9 mouse cellular contexts compared by ENCODE assay signal in the genomic region with DNA sequence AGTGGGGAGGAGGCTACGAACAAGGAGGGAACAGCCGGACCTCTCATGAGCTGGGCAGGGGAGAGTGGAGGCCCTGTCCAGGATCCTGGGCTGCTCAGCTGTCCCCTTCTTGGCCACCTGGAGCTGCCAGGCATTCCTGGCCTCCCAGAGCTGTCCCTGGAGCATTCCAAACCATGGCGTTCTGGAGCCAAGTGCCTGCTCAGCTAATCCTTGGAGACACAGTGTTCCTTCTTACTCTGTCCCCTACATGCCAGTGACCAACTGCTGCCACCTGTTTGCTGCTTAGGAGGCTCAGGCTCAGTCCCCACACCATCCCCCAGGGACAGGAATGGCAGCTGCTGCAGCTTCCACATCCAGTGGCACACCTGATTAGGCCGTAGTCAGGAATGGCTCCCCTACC. TPM values are rescaled to one million over a fixed set of nuclear protein-coding genes. Genes with fewer than 3 reads are reported as not detected.
DNase-seq lines count a peak whose midpoint lies in the region; ATAC-seq and TF ChIP-seq lines count a peak whose summit lies in the region.
"Had no signal": no experiment of that assay in that cellular context is flagged by ENCODE, and none has a peak within 500 bp of the region (broad histone marks: within the 10 kb centered on the region; RNA-seq: fewer than 3 reads in every experiment).

No protein-coding gene starts in this region.

- no peaks in the 10 kb centered on the region for H3K79me2 ChIP-seq in C2C12 (ENCODE audit: control insufficient read depth, insufficient read depth)

- WGBS in forebrain, embryonic 15.5 days, result 45% methylated on average over 4 of the region's 4 CpGs
- 56% methylated on average over 4 of the region's 4 CpGs for WGBS in forebrain, embryonic 11.5 days
- WGBS in embryonic facial prominence, embryonic 10.5 days, result 55% methylated on average over 4 of the region's 4 CpGs
- WGBS in stomach, embryonic 14.5 days, result 33% methylated on average over 4 of the region's 4 CpGs

- ATAC-seq in forebrain, embryonic 15.5 days (replicated peaks), result no peak
- ATAC-seq in forebrain, embryonic 11.5 days (replicated peaks; ENCODE audit: low FRiP score), result no peak
- ATAC-seq in inflammation-experienced regulatory T-cells, adult 6 months, result peak; percentile 11
- peak; percentile 44; the same call in 1 of the 2 replicates for ATAC-seq in stomach, embryonic 14.5 days (ENCODE audit: insufficient number of reproducible peaks, insufficient read depth, low FRiP score, low read depth)
- no peak for ATAC-seq in erythroid progenitor cell, adult 5-6 weeks (replicated peaks; ENCODE audit: low FRiP score, poor library complexity, severe bottlenecking)

- no peaks in the 10 kb centered on the region for H3K27me3 ChIP-seq in forebrain, embryonic 15.5 days
- H3K27me3 ChIP-seq in forebrain, embryonic 11.5 days (ENCODE audit: control insufficient read depth, insufficient read depth, low read length), result no peaks in the 10 kb centered on the region
- H3K27me3 ChIP-seq in C2C12 (ENCODE audit: control insufficient read depth, insufficient read depth, insufficient read length), result peaks cover 7% of the 10 kb centered on the region
- no peaks in the 10 kb centered on the region; the same call in 1 of the 2 replicates for H3K27me3 ChIP-seq in embryonic facial prominence, embryonic 10.5 days (replicated peaks; ENCODE audit: low read depth, poor library complexity, severe bottlenecking)
- H3K27me3 ChIP-seq in stomach, embryonic 14.5 days (ENCODE audit: control insufficient read depth, insufficient read depth, low read length), result no peaks in the 10 kb centered on the region

- no peak overlapping the region for H3ac ChIP-seq in C2C12 (ENCODE audit: control insufficient read depth, insufficient read length, low read depth)

- no peaks in the 10 kb centered on the region for H3K79me3 ChIP-seq in C2C12 (ENCODE audit: low read depth)

- H3K9ac ChIP-seq in forebrain, embryonic 15.5 days (replicated peaks), result no peak overlapping the region
- no peak overlapping the region for H3K9ac ChIP-seq in forebrain, embryonic 11.5 days (ENCODE audit: low read length)
- no peak overlapping the region for H3K9ac ChIP-seq in stomach, embryonic 14.5 days (replicated peaks; ENCODE audit: low read depth, low read length)
- H3K9ac ChIP-seq: liver, embryonic 15.5 days had no signal

- DNase-seq in forebrain, embryonic 11.5 days (ENCODE audit: low spot score), result no peak
- DNase-seq in embryonic facial prominence, embryonic 10.5 days (ENCODE audit: low spot score), result no peak
- DNase-seq in neural tube, embryonic 10.5 days (ENCODE audit: extremely low spot score, low spot score), result no peak

- peak overlapping the region; percentile 21; the same call in 1 of the 2 replicates for H3K27ac ChIP-seq in forebrain, embryonic 15.5 days (replicated peaks)
- H3K27ac ChIP-seq in forebrain, embryonic 11.5 days (ENCODE audit: low read depth, low read length), result no peak overlapping the region
- H3K27ac ChIP-seq in embryonic facial prominence, embryonic 10.5 days (replicated peaks), result peak overlapping the region; percentile 63
- peak overlapping the region; percentile 61; the same call in 1 of the 2 replicates for H3K27ac ChIP-seq in stomach, embryonic 14.5 days (ENCODE audit: low read length)
- H3K27ac ChIP-seq: liver, embryonic 15.5 days had no signal

- no peak for TF ChIP-seq CTCF in C2C12 (IDR thresholded peaks at IDR 0.05; ENCODE audit: control insufficient read depth, insufficient read depth, insufficient read length)

- H3K4me3 ChIP-seq in forebrain, embryonic 15.5 days, result no peak overlapping the region
- no peak overlapping the region for H3K4me3 ChIP-seq in forebrain, embryonic 11.5 days (ENCODE audit: low read depth, low read length)
- H3K4me3 ChIP-seq in C2C12 (ENCODE audit: insufficient read depth, poor library complexity, severe bottlenecking), result no peak overlapping the region
- H3K4me3 ChIP-seq in embryonic facial prominence, embryonic 10.5 days, result no peak overlapping the region
- no peak overlapping the region for H3K4me3 ChIP-seq in stomach, embryonic 14.5 days (ENCODE audit: low read depth, low read length)
- H3K4me3 ChIP-seq: liver, embryonic 15.5 days had no signal

- H3K4me1 ChIP-seq in forebrain, embryonic 15.5 days, result peaks cover 11% of the 10 kb centered on the region
- H3K4me1 ChIP-seq in forebrain, embryonic 11.5 days (replicated peaks; ENCODE audit: control insufficient read depth, insufficient read depth, low read length), result no peaks in the 10 kb centered on the region
- peaks cover 62% of the 10 kb centered on the region for H3K4me1 ChIP-seq in embryonic facial prominence, embryonic 10.5 days
- H3K4me1 ChIP-seq in stomach, embryonic 14.5 days (ENCODE audit: control insufficient read depth, insufficient read depth, low read length), result peaks cover 18% of the 10 kb centered on the region; the same call in 1 of the 2 replicates

- H3K36me3 ChIP-seq in forebrain, embryonic 15.5 days, result no peaks in the 10 kb centered on the region
- H3K36me3 ChIP-seq in forebrain, embryonic 11.5 days (ENCODE audit: control insufficient read depth, insufficient read depth, low read length), result no peaks in the 10 kb centered on the region
- no peaks in the 10 kb centered on the region for H3K36me3 ChIP-seq in C2C12 (ENCODE audit: control insufficient read depth, insufficient read depth)
- H3K36me3 ChIP-seq in embryonic facial prominence, embryonic 10.5 days (replicated peaks), result no peaks in the 10 kb centered on the region
- H3K36me3 ChIP-seq in stomach, embryonic 14.5 days (ENCODE audit: control insufficient read depth, insufficient read depth, low read length), result no peaks in the 10 kb centered on the region
- H3K36me3 ChIP-seq: liver, embryonic 15.5 days had no signal

- H3K4me2 ChIP-seq in forebrain, embryonic 15.5 days (replicated peaks), result no peak overlapping the region
- H3K4me2 ChIP-seq in forebrain, embryonic 11.5 days (ENCODE audit: low read depth, low read length, severe bottlenecking), result no peak overlapping the region
- H3K4me2 ChIP-seq in stomach, embryonic 14.5 days (replicated peaks; ENCODE audit: low read depth, low read length), result no peak overlapping the region
- H3K4me2 ChIP-seq: liver, embryonic 15.5 days had no signal

- H3K9me3 ChIP-seq in forebrain, embryonic 15.5 days, result no peaks in the 10 kb centered on the region
- H3K9me3 ChIP-seq in forebrain, embryonic 11.5 days (ENCODE audit: control insufficient read depth, low read length), result no peaks in the 10 kb centered on the region
- no peaks in the 10 kb centered on the region for H3K9me3 ChIP-seq in embryonic facial prominence, embryonic 10.5 days
- no peaks in the 10 kb centered on the region for H3K9me3 ChIP-seq in stomach, embryonic 14.5 days (ENCODE audit: control insufficient read depth, low read depth, low read length)
- H3K9me3 ChIP-seq: liver, embryonic 15.5 days had no signal

TF ChIP-seq in C2C12, 6 proteins besides CTCF, POLR2A, EP300 and RAD21:
- peak; percentile 50 for TF ChIP-seq MYOD1 (IDR thresholded peaks at IDR 0.05; ENCODE audit: control insufficient read depth, insufficient read length, low read depth)
- TF ChIP-seq MAX (IDR thresholded peaks at IDR 0.05), result no peak
TF ChIP-seq in C2C12: peak in this region for 1.

RNA-seq across cellular contexts. Expression of a gene that starts 2.7 kb away (rescaled TPM):
- not detected in 2 replicates for polyA plus RNA-seq in forebrain, embryonic 15.5 days (2015; fragmentation: Nextera tagmentation; extraction: Ambion mirVana)
- not detected in 2 replicates for polyA plus RNA-seq in forebrain, embryonic 11.5 days (2014; fragmentation: Nextera tagmentation; extraction: Ambion mirVana)
- polyA plus RNA-seq in C2C12 (2012; fragmentation: generic; extraction: Trizol), result 1.4 TPM
- 0.49 and 1.4 TPM in 2 replicates for polyA plus RNA-seq in embryonic facial prominence, embryonic 10.5 days (2016; fragmentation: Nextera tagmentation; extraction: Ambion mirVana)
- polyA plus RNA-seq in inflammation-experienced regulatory T-cells, adult 6 months (2017; shearing (Covaris generic)), result not detected
- not detected in 2 replicates for polyA plus RNA-seq in stomach, embryonic 14.5 days (2014; fragmentation: Nextera tagmentation; extraction: Ambion mirVana)
- total RNA-seq in erythroid progenitor cell, adult 5-6 weeks (2015; ENCODE audit: low replicate concordance), result not detected in 2 replicates
- 0.39 TPM in 1 of 2 replicates, not detected in the other for total RNA-seq in erythroid progenitor cell, adult 5-6 weeks (2017; ENCODE audit: low replicate concordance)

RNA-seq across cellular contexts. Expression of a gene that starts 14.0 kb away (rescaled TPM):
- polyA plus RNA-seq in forebrain, embryonic 15.5 days (2015; fragmentation: Nextera tagmentation; extraction: Ambion mirVana), result 3.2 and 3.7 TPM in 2 replicates
- 0.27 and 0.65 TPM in 2 replicates for polyA plus RNA-seq in forebrain, embryonic 11.5 days (2014; fragmentation: Nextera tagmentation; extraction: Ambion mirVana)
- 0.08 TPM for polyA plus RNA-seq in C2C12 (2012; fragmentation: generic; extraction: Trizol)
- polyA plus RNA-seq in embryonic facial prominence, embryonic 10.5 days (2016; fragmentation: Nextera tagmentation; extraction: Ambion mirVana), result 0.96 and 0.99 TPM in 2 replicates
- polyA plus RNA-seq in inflammation-experienced regulatory T-cells, adult 6 months (2017; shearing (Covaris generic)), result under 1 TPM in 2 of 3 experiments, not detected in 1; 0.46 to 0.98 TPM
- polyA plus RNA-seq in stomach, embryonic 14.5 days (2014; fragmentation: Nextera tagmentation; extraction: Ambion mirVana), result 0.67 and 1.4 TPM in 2 replicates
- 19.3 and 76.8 TPM in 2 replicates for total RNA-seq in erythroid progenitor cell, adult 5-6 weeks (2015; ENCODE audit: low replicate concordance)
- total RNA-seq in erythroid progenitor cell, adult 5-6 weeks (2017; ENCODE audit: low replicate concordance), result 13.9 and 22.5 TPM in 2 replicates

RNA-seq across cellular contexts. Expression of a gene that starts 39.3 kb away (rescaled TPM):
- 14.0 and 15.7 TPM in 2 replicates for polyA plus RNA-seq in forebrain, embryonic 15.5 days (2015; fragmentation: Nextera tagmentation; extraction: Ambion mirVana)
- 0.59 and 0.84 TPM in 2 replicates for polyA plus RNA-seq in forebrain, embryonic 11.5 days (2014; fragmentation: Nextera tagmentation; extraction: Ambion mirVana)
- polyA plus RNA-seq in C2C12 (2012; fragmentation: generic; extraction: Trizol), result 0.05 TPM
- polyA plus RNA-seq in embryonic facial prominence, embryonic 10.5 days (2016; fragmentation: Nextera tagmentation; extraction: Ambion mirVana), result 0.28 and 0.65 TPM in 2 replicates
- not detected for polyA plus RNA-seq in inflammation-experienced regulatory T-cells, adult 6 months (2017; shearing (Covaris generic))
- polyA plus RNA-seq in stomach, embryonic 14.5 days (2014; fragmentation: Nextera tagmentation; extraction: Ambion mirVana), result 0.68 and 1.7 TPM in 2 replicates
- not detected in 2 replicates for total RNA-seq in erythroid progenitor cell, adult 5-6 weeks (2015; ENCODE audit: low replicate concordance)
- total RNA-seq in erythroid progenitor cell, adult 5-6 weeks (2017; ENCODE audit: low replicate concordance), result not detected in 2 replicates

Comparison
In these comparisons a context has a peak if more than half of its experiments do, and no peak if none do; other contexts are left out.
1. ATAC-seq: peak in inflammation-experienced regulatory T-cells, adult 6 months (single experiment) and stomach, embryonic 14.5 days (single experiment); none in forebrain, embryonic 15.5 days (single experiment), forebrain, embryonic 11.5 days (single experiment) and erythroid progenitor cell, adult 5-6 weeks (single experiment).